Mouse (Mus musculus) thymus, adult 2 months (tissue): ENCODE data around the gene P2rx4.

Experiments
- CTCF ChIP-seq: fragments of 200-500 bp; IDR thresholded peaks from 2 replicates; pipeline ENCODE4 v1.5.1; 2012; ENCODE audit warnings: mild to moderate bottlenecking, control low read depth, low read length, moderate library complexity, borderline replicate concordance; ENCODE audit not compliant: control insufficient read depth, poor library complexity, insufficient read depth; ENCODE audit errors: extremely low read depth
- POLR2A ChIP-seq: fragments of 200-500 bp; IDR thresholded peaks from 2 replicates; pipeline ENCODE4 v1.6.1; 2012; ENCODE audit warnings: mild to moderate bottlenecking, low read length, control low read depth, moderate library complexity; ENCODE audit not compliant: control insufficient read depth, poor library complexity, insufficient read depth; ENCODE audit errors: extremely low read depth

- TF ChIP-seq CTCF (no peak), POLR2A (no peak)
These were observed 67.6 kb downstream of the P2rx4 start for GRCm38 (mm10) chr5:122774743-122775611.
